Mouse (Mus musculus) kidney, postnatal 36 days (tissue): Measurements from ENCODE around the gene Timp1.

Experiments
- DNase-seq, 2 experiments: peaks; one replicate each; pipeline ENCODE4 v3.0.0; 2021 to 2022; ENCODE audit warnings: mixed read lengths in 2 of 2

Timp1 gene

GRCm38 (mm10) chrX:20869962-20870513 is at the start of gene Timp1:
Gene Timp1, plus strand, starts transcription at chrX:20870166.
- peak; percentile 16 to 38 for DNase-seq

DNA sequence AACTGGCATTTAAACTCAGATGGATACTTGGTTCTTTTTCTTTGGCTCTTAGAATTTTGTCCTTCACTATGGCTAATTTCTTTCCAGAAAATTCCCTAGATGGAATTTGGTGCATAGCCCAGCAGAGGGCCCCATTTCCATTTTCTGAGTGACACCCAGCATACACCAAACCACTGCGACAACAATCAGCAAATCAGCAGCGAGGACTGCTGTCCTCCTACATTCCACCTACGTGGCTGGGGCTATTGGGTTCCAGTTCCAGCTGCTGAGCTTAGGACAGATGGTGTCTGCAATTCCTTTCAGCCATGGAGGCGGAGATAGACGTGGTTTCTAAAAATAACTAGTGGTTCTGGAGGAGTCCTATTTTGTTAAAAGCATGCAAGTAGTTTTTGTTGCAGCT is 41.0 kb upstream of the Timp1 start:
- peak; percentile 60 to 72 for DNase-seq

DNA sequence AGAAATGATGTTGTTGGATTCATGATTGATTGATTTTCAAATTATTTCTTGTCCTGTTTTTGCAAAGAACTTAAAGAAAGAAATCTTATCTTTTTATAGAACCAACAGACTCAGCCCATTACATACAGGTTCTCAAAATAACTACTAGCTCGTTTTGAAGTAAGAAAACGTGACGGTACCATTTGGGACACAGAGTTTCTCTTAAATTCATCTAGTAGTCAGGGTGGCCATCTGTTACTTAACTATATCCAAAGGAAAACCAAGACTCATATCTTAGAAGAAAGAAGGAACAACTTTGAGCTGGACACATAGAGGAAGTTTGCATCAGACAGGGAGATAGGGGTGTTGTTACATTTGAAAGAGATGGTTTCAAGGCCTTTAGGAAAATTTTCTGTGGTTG is 22.7 kb upstream of the Timp1 start:
- no peak for DNase-seq

GRCm38 (mm10) chrX:20847816-20848215 is 22.1 kb upstream of the Timp1 start:
- no peak for DNase-seq

- DNase-seq: peak; percentile 90 to 97
Measured at GRCm38 (mm10) chrX:20848256-20848984, 21.5 kb upstream of the Timp1 start.

- DNase-seq: no peak
Measured at GRCm38 (mm10) chrX:20853794-20854193, 16.2 kb upstream of the Timp1 start.

GRCm38 (mm10) chrX:20861453-20862104 is 8.4 kb upstream of the Timp1 start:
- no peak for DNase-seq

- DNase-seq: no peak
Measured at GRCm38 (mm10) chrX:20862105-20863065, 7.6 kb upstream of the Timp1 start.

DNA sequence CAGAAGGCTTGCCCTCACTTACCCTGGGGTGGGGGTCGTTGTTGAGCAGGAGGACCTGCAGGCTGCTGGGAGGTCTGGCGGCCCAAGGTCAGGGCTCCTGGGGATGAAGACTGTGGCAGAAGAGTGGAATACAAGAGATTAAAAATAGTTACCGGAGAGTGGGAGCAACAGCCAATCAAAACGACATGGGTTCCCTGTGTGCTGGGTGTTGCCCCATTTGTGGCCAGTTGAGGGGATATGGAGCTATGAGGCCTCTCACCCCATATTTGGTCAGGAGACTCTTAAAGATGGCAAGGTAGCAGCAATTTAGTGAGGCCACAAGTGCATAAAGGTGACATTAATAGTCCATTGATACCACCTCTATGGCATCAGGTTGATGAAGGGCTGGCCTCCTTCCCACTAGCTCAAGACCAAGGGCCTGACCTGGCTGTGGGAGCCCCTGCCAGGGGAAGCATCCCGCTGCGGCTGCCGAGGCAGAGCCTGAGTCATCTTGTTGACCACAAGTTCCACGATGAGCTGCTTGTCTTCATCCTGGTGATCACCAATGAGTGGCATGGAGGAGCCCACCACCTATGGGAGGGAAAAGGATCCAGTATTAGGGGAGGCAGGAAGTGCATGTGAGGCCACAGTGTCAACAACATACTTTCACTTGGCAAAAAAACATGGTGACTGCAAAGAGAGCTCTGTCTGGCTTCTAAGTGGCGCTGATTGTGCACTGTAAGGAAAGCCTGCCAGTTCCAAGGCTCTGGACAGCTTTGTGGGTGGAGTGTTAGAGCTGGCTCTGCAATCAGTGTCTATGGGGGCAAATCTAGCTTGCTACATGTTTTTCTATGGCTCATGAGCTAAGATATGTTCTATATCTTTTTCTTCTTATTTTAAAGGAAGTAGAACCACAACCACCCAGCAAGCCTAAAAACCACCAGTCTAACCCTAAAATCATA is 6.5 kb upstream of the Timp1 start:
- no peak for DNase-seq

DNA sequence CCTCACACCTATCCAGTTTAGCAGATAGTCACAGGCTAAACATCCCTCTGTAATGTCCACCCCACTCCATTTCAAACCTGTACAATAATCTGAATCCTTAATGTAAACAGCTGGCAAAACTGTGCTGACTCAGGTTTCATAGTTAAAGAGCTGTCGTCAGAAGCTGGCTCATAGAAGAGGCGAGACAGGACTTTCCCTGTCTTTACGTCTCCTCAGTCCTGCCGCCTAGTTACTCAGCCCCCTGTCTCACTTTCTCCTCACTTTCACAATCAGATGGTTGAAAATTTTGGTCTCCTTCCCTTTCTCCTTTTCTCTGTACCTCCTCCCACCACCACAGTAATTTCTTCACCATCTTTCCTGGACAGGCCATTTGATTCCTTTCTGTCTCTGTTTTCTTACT is 1.9 kb upstream of the Timp1 start:
- no peak for DNase-seq

DNA sequence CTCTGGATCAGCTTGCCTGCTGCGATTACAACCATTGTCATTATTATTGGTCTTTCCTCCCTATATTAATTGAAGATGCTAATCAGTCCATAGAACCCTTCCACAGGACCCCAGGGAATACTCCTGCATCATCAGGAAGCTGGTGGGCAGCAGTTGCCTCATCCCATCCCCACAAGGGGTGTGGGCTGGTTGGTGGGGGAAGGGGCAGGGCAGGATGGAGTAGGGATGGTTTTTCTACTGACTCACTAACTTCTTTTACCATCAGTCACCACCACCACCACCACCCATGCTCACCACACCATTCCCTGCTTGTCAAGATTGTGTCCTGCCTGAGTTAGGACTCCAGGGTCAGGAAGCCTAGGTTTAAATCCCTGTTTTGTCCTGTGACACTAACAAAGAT is 763 bp upstream of the Timp1 start:
- DNase-seq: no peak

GRCm38 (mm10) chrX:20872928-20873500 is 3.0 kb downstream of the Timp1 start:
- no peak for DNase-seq

DNA sequence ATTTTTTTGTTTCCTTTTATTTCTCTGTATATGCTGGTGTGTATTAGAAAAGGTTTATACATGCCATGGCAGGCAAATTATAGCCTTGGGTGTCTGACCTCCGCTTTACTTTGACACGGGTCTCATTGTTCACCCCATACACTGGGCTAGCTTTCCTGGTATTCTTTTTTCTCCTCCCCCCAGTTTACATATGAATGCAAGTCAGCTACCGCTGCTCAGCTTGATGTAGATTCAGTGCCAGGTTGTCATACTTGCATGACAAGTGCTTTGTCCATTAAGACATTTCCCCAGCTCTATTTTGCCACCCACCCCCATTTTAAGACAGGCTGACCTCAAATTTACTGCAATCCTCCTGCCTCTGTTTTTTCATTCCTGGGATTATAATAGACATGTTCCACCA is 5.3 kb downstream of the Timp1 start:
- no peak for DNase-seq

DNA sequence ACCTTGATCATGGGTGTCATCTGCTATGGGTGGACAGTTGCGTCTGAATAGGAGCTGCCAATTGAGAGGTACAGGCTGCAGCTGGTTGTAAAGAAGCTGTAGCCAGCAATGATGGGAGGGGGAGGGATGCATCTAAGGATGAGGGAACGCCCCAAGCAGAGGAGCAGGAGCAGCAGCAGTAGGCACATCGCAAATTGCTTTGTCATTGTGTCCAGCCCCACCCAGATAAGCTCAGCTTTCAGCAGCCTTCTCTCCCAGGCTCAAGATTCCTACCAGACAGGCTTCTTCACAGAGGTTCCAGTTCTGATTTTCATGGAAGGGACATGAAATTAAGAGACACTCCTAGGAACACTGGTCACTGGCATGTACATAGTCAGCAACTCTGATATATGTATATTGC is 40.1 kb downstream of the Timp1 start:
- DNase-seq: no peak

DNA sequence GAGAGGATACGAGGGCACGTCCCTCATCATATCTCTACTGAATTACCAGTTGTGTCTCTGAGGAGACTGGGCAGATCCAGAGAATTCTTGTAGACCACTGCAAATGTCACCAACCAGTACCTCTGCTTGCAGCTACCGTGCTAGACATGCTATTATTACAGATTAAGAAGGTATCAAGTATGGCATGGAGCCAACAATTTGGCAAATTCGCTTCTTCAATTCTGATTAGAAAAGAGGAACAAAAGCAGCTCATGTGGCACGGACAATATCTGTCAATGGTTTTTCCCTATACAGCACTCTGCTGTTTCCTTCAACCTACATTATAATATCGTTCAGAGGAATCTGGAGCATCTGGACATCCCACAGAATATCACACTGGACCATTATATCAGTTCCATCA is 43.8 kb downstream of the Timp1 start:
- DNase-seq: no peak

GRCm38 (mm10) chrX:20915075-20915474 is 45.1 kb downstream of the Timp1 start:
- no peak for DNase-seq

DNA sequence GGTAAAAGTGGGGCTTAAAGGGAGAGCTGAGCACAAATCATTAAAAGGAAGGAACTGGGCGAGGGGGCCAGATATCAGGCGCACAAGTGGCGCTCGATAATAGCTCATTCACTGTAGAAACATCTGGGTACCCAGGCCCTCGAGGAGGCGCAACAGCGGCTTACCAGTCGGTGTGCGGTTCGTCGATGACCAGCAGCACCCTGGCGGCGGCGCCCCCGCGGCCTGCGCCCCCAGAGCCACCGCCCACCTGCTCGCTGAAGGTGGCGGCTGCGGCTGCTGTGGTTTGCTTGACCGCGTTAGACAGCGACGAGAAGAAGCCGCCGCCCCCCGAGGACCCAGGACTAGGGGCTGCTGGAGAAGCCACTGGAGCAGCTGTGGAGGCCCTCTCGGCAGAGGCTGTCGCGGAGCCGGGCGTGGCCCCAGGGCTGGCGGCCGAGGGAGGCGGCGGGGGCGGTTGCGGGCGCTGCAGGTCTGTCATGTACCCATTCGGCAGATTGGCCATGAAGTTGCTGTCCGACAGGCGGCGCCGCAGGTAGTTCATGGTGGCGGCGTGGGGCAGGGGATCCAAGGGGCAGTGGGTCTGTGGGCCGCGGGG is 50.4 kb downstream of the Timp1 start:
- no peak for DNase-seq

GRCm38 (mm10) chrX:20920844-20921364 is 50.9 kb downstream of the Timp1 start, which contains the start of gene Syn1:
Gene Syn1, minus strand, starts transcription at chrX:20921004.
- peak; percentile 74 to 80 for DNase-seq

GRCm38 (mm10) chrX:20921366-20921765 is 51.4 kb downstream of the Timp1 start:
- DNase-seq: no peak

DNA sequence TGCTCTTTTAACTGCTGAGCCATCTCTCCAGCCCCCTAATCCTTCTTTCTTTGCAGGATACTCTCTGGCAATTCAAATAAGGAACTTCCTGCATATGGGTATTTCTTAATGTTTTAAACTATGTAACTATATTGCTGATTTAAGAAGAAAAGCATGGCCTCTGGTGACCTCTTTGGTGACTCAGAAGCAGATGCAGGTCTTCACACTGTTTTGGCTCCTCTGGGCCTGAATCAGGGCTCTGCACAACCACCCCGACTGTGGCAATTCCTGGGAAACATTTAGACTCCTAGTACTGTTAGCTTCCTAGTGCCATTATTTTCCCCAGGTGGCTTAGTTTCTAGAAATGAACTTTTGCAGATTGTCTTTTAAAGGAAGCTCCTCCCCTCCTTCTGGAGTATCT is 53.5 kb downstream of the Timp1 start:
- no peak for DNase-seq
